Mouse (Mus musculus) right cerebral cortex, postnatal 14 days (tissue): ENCODE results near the gene Fibcd1.

Experiments
- DNase-seq: peaks from one replicate; pipeline ENCODE4 v3.0.0; 2022

Gene Fibcd1

DNA sequence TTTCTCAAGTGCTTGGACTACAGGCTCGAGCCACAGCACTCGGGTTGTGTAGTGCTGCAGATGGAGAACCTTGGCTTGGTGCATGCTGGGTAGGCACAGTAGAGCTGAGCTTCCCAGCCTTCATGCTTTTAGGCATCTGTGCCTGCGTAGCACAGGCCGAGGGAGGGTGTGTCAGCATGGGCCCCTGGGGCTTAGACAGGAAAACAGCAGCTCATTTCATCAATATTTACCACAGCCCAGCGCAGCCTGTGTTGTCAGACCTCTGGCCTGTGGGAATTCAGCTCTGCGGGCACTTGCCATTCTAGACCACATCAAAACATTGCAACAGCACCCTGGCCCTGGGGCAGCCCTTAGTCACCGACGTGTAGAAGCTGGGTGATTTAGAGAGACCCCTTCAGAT, 10.2 kb upstream of the Fibcd1 start:
- no peak for DNase-seq

DNA sequence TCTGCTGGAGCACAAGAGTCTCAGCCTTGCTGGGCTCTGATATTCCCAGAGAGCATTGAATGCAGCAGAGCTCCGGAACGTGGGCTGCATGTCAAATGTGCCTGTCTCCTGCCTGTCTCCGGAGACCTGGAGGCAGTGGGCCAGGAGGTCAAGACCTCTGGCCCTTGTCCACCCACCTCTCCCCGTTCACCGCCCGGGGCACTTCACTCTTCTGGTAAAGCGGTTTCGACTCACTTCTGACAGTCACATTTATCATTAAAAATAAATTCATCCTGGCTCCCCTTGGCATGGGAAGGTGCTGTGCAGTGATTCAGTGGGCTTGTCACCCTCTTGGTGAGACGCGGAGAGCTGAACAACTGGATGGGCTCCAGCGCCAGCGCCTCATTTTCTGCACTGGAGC, 4.3 kb upstream of the Fibcd1 start:
- DNase-seq, result no peak

DNA sequence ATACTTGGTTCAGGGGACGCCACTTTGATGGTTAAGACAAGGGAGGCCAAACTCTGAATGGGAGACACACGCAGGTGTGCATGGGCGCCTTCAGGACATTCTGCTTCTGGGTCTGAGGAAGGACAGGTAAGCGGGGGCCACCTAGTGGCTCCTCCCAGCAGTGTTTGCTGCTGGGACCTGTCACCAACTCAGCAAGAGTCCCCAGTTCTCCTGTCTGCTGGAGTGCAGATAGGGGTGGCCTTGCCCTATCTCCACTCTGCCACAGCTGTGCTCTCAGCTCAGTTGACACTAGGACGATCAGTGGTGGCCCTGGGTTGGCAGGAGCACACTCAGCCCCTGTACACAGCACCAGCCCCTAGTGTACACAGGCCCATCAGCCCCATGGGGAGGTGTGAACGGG, 2.1 kb upstream of the Fibcd1 start:
- DNase-seq, result no peak

DNA sequence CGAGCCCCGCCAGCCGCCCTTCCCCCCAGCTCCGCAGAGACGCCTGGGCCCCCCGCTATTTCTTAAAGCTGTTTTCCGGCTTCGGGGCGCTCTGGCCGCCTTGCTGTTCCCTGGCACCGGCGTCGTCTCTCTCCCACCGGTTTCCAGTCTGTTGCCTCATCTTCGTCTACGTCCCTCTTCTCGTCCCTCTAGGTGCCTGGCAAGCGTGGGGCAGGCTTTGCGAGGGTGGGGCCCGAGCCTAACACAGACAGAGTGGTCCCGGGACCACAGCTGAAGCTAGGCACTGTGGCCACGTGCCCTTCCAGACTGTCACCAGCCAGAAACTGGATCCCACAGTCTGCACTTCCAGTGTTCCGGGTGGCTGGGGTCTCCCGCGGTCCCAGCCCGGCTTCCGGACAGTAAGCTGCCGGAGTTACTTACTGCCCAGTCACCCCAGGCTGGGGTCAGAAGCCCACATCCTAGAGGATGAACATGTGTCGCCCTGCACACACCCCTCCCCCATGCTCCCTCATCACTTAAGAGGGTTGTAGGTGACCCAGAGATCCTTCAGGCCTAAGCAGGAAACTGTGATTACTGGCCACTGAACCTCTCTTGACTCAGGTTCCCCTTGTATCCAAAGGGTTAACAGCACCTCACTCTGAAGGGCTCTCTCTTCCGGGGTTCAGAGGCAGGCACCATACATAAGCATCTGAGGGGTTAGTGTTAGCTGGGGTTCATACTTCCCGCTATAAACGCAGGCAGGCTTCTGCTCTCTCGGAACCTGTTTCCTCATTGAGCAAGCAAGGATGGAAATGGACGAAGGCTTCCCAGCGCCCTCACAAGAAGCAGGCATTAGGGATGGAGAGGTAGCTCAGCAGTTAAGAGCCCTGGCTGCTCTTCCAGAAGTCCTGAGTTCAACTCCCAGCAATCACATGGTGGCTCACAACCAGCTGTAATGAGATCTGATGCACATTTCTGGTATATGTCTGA, 1.2 kb upstream of the Fibcd1 start:
- DNase-seq, result no peak

DNA sequence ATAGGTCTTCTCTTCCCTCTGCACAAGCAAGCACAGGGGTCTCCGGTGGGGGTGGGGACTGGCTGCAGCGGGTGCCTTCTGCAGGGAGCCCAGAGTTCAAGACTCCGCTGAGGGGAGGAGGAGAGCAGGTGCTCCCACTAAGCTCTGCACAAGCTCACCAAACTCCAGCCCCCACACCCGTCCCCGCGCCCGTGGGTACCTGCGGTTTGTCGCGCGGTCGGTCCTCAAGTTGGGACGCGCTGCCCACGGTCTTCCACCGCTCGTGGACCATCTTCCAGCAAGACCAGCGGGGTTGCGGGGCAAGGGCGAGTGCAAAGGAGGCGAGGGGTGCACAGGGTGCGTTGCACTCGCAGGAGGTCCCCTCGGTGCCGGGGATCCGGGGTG, 301 bp downstream of the Fibcd1 start:
- no peak for DNase-seq

DNA sequence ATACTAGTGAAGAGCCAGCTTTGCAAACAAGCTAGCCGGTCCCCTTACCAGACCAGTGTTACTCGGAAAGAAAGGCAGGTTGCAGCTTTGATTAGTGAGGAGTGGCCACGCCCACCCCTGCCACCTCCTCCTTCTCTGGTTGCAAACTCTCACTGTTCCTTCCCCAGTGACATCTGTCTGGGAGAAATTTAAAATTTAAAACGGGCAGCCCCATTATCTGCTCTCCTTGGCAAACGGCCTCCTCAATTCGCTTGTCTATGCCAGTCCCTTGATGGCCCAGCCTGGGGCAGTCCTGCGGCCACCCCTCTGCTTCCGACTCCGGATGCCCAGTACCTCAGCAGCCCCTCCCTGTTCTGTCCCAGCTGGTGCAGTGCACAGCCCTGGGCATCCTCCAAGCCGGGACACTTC, 1.1 kb downstream of the Fibcd1 start:
- DNase-seq, result no peak

DNA sequence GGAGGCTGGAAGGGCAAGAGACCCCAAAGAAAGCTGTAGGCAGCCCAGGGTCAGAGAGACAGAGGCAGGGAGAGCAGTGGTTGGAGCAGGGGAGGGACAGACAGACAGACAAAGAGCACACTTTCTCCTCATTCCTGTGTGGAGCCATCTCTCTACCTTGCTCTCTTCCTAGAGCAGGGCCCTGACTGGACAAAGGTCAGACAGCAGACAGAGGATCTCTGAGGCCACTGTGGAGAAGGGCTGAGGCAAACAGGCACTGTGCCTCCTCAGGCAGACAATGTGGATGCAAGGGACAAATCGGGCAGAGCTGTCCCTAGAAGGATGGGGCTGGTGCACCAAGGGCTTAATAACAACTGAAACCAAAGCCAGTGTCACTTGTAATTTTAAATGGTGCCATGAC, 6.9 kb downstream of the Fibcd1 start:
- no peak for DNase-seq

DNA sequence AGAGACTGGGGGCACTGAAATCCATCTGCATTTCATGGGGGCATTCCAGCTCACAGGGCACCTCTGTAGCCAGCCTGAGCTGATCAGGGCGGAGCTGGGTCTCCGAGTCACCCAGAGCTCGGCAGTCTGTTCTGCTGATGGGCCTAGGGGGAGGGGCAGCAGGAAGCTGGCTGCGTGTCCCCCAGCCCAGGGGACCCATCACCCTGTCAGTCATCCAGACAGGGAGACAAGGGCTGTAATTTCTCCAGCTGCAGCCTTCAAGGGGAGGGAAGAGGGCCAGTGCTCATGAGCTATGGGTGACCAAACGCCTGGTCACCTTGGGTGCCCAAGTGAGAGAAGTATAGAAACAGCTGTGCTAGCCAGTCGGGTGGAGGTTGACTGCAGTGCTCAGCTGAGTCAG, 8.8 kb downstream of the Fibcd1 start:
- no peak for DNase-seq

DNA sequence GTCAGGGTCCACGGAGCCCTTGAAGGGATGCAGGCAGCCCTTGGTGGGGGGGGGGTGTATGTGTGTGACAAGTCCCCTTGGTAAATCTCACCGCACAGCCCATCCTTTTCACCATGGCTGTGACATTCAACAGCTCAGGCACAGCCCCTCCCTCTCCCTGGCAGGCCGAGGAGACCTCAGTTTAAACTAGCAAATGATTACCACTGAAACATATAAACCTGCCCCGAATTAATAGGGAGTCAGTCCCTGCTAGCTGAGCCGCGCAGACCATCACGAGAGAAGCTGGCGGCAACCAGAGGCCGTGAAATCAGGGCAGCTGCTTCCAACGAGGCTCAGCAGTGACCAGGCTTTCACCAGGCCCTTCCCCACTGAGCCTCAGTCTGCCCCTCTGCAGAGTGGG, 9.7 kb downstream of the Fibcd1 start:
- DNase-seq, result no peak

DNA sequence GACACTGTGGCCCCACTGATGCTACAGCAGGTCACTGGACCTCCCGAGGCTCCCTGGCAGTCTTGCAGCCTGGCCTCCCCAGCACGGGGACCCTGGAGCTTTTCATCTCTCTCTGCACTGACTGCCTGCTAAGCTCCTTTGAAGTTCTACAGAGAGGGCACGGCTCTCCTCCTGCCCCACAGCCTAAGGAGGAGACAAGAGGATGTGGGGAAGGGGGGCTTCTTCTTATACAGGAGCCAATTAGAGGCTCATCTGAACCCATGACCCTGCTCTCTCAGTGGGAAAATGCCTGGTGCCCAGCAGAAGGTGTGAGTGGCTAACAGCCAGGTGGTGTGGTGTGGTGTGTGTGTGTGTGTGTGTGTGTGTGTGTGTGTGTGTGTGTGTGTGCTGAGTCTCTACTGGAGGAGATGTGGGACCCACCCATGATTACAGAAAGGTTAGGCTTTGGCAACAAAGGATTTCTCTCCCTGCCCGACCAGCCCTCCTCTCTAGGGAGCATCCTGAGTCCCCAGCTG, 17.4 kb downstream of the Fibcd1 start:
- no peak for DNase-seq

DNA sequence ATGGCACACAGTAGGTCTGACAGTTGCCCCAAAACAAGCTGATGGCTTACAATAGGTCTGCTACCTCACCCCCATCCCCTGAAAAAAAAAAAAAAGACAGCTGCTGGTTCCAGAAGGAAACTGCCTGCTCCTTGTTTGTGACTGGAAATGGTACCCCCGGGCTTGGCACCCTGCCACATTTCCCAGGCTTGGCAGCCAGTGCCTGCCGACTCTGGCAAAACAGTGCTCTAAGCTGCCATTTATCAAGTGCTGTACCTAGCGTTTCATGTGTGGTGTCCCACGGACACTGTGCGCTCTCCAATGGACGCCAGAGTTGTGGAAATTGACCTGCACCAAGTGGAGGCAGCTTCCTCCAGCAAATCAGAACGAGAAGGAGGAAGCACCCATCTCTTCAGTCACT, 17.9 kb downstream of the Fibcd1 start:
- peak; percentile 86 for DNase-seq

DNA sequence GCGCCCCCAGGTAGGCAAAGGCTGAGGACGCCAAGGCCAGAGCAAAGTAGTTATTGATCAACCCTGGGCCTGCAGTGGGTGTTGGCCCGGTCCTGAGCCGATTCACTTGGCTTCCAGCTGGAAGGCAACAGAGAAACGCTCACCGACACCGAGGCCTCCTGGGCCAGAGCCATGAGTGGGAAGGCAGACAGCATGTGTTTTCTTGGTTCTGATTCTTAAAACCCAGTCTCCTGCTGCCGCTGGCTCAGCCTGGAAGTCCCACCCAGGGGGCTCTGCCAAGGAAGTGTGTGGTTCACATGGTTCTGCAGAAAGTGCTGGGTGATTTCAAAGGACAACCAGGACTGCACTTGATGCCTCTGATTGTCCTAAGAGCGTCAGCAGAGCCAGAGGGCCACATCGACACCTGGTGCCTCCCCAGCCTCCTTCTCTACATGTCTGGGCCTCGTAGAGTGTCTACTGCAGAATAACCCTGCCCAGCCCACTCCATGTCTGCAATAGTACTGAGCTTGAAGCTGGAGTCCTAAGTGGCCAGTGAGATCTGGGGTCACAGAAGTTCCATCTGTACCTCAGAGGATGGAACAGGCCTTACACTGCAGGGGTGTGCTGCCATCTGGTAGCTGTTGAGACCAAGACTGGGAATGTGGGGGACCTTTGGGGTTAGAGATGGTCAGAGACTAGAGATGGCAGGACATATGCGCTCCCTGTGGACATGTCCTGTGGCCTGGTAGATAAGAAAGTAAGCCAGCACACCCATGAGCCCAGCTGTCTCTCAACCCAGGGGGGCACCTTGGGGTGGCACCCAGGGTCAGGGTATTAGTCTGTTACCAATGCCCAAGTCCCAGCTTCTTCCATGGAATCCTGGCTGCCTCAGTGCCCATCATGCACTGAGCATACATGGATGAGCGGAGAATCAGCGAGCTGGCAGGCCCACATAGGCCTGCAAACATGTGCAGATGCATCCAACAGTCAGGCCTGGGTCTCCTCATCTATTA, 19.4 kb downstream of the Fibcd1 start:
- DNase-seq, result no peak

DNA sequence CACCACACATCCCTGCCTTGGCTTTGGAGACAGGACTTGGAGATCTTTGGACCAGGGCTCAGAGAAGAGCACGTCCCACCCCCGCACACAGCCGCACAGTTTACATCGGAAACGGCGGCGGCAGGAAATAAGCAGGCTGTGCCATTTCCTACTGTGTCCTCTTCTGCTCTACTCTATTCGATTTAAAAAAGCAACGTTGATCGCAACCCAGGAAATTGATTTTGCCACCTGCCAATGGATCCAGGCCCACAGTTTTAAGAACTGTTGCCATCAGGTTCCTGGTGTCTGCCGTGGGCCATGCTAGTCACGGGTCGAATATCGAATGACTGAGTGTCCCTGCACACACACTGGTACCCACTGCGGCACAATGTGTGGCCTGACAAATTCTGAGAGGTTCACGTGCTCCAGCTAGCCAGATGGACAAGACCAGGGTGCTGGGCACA, 20.3 kb downstream of the Fibcd1 start:
- no peak for DNase-seq

DNA sequence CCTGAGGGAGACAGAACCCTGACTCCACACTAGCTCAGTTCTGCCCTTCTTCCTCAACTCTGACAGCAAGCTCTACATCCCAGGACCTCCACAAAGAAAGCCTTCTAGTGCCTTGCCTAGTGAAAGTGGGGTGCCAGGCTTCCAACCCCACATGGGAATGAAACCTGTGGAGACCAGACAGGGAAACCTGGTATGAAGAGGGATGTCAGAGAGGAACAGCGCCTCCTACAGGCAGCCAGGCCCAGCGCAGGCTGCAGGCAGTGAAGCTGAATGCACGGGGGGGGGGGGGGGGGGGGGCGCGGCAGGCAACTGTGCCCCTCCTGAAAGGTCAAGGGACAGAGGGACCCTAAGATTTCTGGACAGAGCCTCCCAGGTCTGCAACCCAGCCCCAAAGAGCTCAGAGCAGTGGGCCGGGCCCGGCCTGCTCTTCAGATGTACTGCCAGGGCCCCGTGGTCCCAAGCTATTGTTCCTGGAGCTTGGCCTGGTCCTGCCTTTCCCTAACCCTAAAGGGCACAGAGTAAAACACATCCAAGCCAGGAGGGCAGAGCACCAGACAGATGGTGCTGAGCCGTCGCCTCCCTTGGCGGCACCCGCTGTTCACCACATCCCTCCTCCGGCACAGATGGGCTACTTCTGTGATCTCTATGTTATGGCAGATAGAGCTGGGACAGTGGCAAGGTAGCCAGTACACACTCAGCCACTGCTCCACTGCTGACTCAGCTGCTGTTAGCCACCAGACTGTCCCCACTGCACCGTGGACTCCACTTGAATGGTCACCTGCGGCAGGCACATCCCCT, 21.7 kb downstream of the Fibcd1 start:
- no peak for DNase-seq

DNA sequence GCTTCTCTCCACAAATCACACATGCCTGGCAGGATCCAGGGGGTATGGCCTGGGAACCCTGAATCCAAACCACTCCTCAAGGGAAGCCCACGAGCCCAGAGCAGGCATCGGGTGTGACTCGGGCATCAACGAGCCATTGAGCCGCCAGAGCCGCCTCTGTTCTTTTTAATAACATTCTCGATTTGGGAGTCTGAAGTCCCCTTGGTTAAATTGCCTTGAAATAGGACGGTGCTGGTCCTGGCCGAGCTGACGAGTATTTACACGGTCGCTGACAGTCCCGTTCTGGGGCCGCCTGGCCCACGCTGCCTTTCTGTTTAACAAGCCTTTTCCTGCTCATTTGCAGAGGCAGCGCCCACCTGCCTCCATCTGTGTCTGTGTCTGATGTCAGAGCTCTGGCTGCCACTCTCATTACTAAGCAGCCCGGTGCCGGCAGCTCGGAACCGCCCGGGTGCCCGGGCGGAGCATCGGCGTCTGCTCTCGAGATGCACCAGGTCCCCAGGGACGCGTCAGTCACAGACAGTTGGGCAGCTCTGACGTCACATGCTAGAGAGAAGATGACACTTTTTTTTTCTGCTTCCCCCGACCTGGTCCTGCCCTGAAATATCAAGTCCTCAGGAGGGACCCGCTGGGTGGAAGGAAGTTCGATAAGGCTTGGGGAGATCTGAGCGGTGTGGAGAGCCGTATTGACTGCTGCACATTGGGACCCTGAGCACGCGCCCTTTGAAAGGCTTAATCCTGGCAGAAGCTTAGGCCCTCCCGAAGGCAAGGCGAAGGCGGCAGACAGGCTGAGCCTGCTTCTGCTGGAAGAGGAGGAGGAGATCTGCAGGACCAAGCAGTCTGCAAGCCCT, 23.1 kb downstream of the Fibcd1 start:
- peak; percentile 64 for DNase-seq

DNA sequence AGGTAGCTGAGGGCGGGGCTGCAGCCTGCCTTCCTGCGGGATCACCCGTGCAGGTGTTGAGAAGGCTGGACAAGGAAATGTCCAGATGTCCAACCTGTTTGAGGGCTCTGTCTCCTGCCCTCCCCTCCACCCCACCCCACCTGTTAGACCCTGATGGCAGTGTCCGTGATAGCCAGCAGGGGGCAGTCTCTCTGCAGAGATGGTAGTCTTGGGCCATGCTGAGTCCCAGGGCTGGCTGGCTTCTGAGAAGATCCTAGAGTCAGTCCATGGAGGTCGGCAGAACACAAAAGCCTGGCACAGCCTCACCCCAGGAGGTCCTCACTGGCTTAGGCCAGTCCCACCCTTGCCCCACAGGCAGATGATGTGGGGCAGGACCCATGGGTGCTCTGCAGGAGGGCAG, 30.4 kb downstream of the Fibcd1 start:
- DNase-seq, result peak; percentile 74

DNA sequence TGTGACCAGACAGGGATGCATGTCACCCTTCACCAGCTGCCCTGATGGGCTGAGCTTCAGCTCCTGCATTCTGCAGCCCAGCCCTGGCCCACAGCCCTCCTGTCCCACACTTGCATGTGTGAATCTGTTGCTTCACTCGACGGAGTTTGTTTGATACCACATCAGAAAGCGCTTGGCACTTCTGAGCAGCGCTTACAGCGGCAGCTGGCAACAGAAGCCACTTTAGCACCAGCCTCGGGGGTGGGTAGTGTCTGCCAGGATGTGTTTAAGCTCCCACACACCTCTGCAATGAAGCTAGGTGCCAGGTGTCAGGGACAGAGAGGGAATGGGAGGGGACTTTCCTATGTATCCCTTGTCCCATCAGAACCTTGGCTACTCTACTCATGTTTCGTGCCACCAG, 31.1 kb downstream of the Fibcd1 start:
- peak; percentile 48 for DNase-seq

DNA sequence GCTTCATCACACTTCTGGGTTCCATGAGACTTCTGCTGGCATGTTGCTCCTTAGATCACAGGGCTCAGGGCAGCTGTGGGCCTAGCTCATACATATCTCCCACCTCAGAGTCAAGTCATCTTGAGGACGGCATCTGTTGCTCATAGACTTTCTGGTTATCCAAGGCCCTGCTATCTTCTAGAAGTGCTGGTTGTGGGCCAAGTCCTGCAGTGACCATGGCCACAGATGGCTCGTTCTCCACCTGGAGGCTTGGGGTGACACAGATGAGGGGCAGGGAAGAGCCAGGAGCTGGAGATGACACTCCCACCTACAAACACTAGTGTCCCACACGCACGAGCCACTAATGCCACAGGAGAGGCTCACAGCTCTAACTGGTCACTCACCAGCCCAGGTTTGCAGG, 32.2 kb downstream of the Fibcd1 start:
- DNase-seq, result no peak

DNA sequence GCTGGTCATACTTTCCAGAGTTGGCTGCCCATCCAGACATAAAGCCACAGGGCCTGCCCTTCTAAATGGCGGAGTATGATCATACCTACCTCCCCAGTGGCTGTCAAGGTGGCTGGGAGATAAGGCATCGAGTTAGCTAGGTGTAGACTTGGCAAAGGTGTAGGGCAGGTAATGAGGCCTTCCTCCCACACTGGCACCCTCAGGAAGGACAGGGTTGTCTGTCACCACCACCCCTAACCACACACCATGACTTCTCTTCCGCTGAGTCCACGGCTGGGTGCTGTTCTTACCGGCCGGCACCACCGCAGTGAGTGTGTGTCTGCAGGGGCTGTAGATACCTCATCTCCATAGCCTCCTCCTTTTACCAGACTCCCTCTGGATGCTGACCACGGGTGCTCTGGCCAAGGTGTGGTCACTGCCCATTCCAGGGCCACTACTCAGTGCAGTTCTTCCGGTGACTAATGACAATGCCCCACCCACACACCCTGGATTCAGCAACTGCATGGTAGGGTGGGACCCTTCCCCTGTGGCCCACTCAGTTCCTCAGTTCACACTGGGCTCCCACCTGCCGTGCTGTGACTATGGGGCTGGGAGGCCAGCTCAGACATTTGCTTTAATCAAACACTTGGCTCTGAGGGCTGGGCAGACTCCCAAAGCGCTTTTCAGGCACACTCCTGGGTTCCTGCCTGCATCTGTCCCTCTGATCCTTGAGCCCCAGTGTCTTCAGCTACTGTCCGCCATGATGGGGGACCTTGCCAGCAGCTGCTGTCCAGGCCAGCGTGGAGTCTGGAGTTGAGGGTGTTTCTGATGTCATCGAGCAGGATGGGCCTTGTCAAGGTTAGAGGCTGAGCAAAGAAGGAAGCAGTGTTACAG, 34.5 kb downstream of the Fibcd1 start:
- DNase-seq, result no peak

DNA sequence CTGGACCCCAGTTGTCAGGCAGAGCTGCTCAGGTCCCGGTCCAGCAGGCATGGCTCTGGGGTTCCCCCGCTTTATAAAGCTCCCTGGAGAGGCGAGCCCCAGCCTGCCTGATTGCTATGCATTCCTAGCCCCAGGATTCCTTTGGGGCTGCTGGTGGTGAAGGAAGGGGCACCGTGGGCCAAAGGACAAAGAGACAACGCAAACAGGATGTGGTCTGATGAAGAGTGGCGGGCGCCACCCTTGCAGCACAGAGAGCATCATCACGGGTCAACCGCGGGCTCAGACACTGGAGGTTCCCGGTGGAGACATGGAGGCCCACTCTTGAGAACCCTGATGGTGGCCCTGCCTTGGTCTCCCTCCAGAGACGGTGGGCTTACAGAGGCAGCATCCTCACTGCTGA, 35.4 kb downstream of the Fibcd1 start, which contains the start of gene Qrfp:
Gene Qrfp (minus strand): TSS at position 137 of the 400 bp plus-strand sequence.
- no peak for DNase-seq
